Mouse (Mus musculus): Measurements from ENCODE around the gene Gm7029. TPM values are rescaled to one million over a fixed set of nuclear protein-coding genes. Genes with fewer than 3 reads are reported as not detected.

The Gm7029 gene
- total and polyA plus RNA-seq, 2 experiments = not detected

GRCm38 (mm10) chr17:33911813-33912414, 38.3 kb downstream of the Gm7029 start:
- TF ChIP-seq POLR2A (IDR thresholded peaks at IDR 0.05; ENCODE audit: extremely low read depth, insufficient read depth, low read length) (no peak), CTCF (IDR thresholded peaks at IDR 0.05; ENCODE audit: low read depth, low read length) (no peak)
- DNase-seq (ENCODE audit: extremely low read depth, low read depth, low spot score) = no peak
- H3K4me1 ChIP-seq (ENCODE audit: control insufficient read depth, insufficient read depth, low read length) = peaks cover 9% of the 10 kb centered on the region
- no peak overlapping the region for H3K27ac ChIP-seq (replicated peaks; ENCODE audit: insufficient read depth, low read depth, low read length)
- no peak overlapping the region for H3K4me3 ChIP-seq (ENCODE audit: insufficient read depth, low read depth, low read length)
- H3K27me3 ChIP-seq (ENCODE audit: control insufficient read depth, insufficient read depth, low read length) = no peaks in the 10 kb centered on the region
- peaks cover 23% of the 10 kb centered on the region for H3K79me2 ChIP-seq (ENCODE audit: control insufficient read depth, insufficient read depth, low read length)
- no peak overlapping the region for H3K9ac ChIP-seq (ENCODE audit: low read depth, low read length)
- H3K36me3 ChIP-seq (ENCODE audit: control insufficient read depth, insufficient read depth, low read length) = peaks cover 23% of the 10 kb centered on the region; the same call in 1 of the 2 replicates
- 77% methylated on average over 28 of the region's 28 CpGs for WGBS

- Histone ChIP-seq H3K4me3 (ENCODE audit: insufficient read depth, low read depth, low read length) (no peak overlapping the region), H3K36me3 (ENCODE audit: control insufficient read depth, insufficient read depth, low read length) (peaks cover 23% of the 10 kb centered on the region; the same call in 1 of the 2 replicates), H3K9ac (ENCODE audit: low read depth, low read length) (no peak overlapping the region), H3K4me1 (ENCODE audit: control insufficient read depth, insufficient read depth, low read length) (peaks cover 10% of the 10 kb centered on the region), H3K27ac (replicated peaks; ENCODE audit: insufficient read depth, low read depth, low read length) (no peak overlapping the region), H3K27me3 (ENCODE audit: control insufficient read depth, insufficient read depth, low read length) (no peaks in the 10 kb centered on the region), H3K79me2 (ENCODE audit: control insufficient read depth, insufficient read depth, low read length) (peaks cover 23% of the 10 kb centered on the region)
- no peak for DNase-seq (ENCODE audit: extremely low read depth, low read depth, low spot score)
- WGBS = 88% methylated on average over 10 of the region's 10 CpGs
- TF ChIP-seq CTCF (IDR thresholded peaks at IDR 0.05; ENCODE audit: low read depth, low read length) = no peak
- TF ChIP-seq POLR2A (IDR thresholded peaks at IDR 0.05; ENCODE audit: extremely low read depth, insufficient read depth, low read length) = no peak
Observed at GRCm38 (mm10) chr17:33913264-33913663, 39.6 kb downstream of the Gm7029 start.

- no peak overlapping the region for H3K27ac ChIP-seq (replicated peaks; ENCODE audit: insufficient read depth, low read depth, low read length)
- peaks cover 23% of the 10 kb centered on the region for H3K79me2 ChIP-seq (ENCODE audit: control insufficient read depth, insufficient read depth, low read length)
- TF ChIP-seq CTCF (IDR thresholded peaks at IDR 0.05; ENCODE audit: low read depth, low read length) (no peak), POLR2A (IDR thresholded peaks at IDR 0.05; ENCODE audit: extremely low read depth, insufficient read depth, low read length) (no peak)
- H3K4me3 ChIP-seq (ENCODE audit: insufficient read depth, low read depth, low read length) = no peak overlapping the region
- H3K9ac ChIP-seq (ENCODE audit: low read depth, low read length) = no peak overlapping the region
- peaks cover 14% of the 10 kb centered on the region for H3K4me1 ChIP-seq (ENCODE audit: control insufficient read depth, insufficient read depth, low read length)
- WGBS = 95% methylated on average over 8 of the region's 8 CpGs
- peaks cover 23% of the 10 kb centered on the region; the same call in 1 of the 2 replicates for H3K36me3 ChIP-seq (ENCODE audit: control insufficient read depth, insufficient read depth, low read length)
- no peaks in the 10 kb centered on the region for H3K27me3 ChIP-seq (ENCODE audit: control insufficient read depth, insufficient read depth, low read length)
- DNase-seq (ENCODE audit: extremely low read depth, low read depth, low spot score) = no peak
Observed at GRCm38 (mm10) chr17:33913905-33914304, 40.3 kb downstream of the Gm7029 start.

GRCm38 (mm10) chr17:33914969-33915391, 41.3 kb downstream of the Gm7029 start:
- Histone ChIP-seq H3K79me2 (ENCODE audit: control insufficient read depth, insufficient read depth, low read length) (peaks cover 23% of the 10 kb centered on the region), H3K27me3 (ENCODE audit: control insufficient read depth, insufficient read depth, low read length) (no peaks in the 10 kb centered on the region), H3K27ac (replicated peaks; ENCODE audit: insufficient read depth, low read depth, low read length) (no peak overlapping the region), H3K4me1 (ENCODE audit: control insufficient read depth, insufficient read depth, low read length) (peaks cover 15% of the 10 kb centered on the region), H3K9ac (ENCODE audit: low read depth, low read length) (no peak overlapping the region), H3K4me3 (ENCODE audit: insufficient read depth, low read depth, low read length) (no peak overlapping the region), H3K36me3 (ENCODE audit: control insufficient read depth, insufficient read depth, low read length) (peaks cover 23% of the 10 kb centered on the region; the same call in 1 of the 2 replicates)
- WGBS = 83% methylated on average over 13 of the region's 13 CpGs
- no peak for TF ChIP-seq POLR2A (IDR thresholded peaks at IDR 0.05; ENCODE audit: extremely low read depth, insufficient read depth, low read length)
- TF ChIP-seq CTCF (IDR thresholded peaks at IDR 0.05; ENCODE audit: low read depth, low read length) = no peak
- DNase-seq (ENCODE audit: extremely low read depth, low read depth, low spot score) = no peak

DNA sequence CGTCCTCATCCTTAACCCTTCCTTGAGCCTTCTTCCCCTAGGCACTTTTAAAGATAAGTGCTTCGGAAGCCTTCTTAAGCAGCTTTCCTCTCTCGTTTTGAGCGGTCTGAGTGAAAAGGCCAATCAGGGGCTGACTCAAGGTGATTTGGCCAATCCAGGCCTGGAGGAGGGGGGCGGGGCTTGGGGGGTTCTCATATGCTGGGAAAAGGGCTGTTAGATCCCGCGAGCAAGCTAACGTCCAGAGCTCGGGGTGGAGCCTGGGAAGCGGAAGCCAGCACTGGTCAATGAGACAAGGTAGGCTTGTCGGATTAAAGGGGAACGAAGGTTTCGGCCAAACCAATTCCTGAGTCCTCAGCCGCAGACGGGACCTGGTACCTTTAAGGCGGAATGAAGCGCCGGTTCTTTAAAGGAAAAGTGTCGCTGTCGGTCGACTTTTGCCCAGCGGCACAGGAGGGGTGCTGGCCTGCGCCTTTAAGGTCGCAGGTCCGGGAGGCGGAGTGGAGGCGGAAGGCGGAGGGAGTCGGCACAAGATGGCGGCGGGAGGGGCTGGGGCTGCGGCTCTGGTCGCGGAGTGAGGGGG, 42.1 kb downstream of the Gm7029 start, which contains the start of the genes Tapbp and Zbtb22:
TSS of gene Tapbp (plus strand) at position 229 of the 580 bp plus-strand sequence.
TSS of gene Zbtb22 (plus strand) at position 234 of the 580 bp plus-strand sequence.
- H3K27me3 ChIP-seq (ENCODE audit: control insufficient read depth, insufficient read depth, low read length) = no peaks in the 10 kb centered on the region
- peaks cover 23% of the 10 kb centered on the region; the same call in 1 of the 2 replicates for H3K36me3 ChIP-seq (ENCODE audit: control insufficient read depth, insufficient read depth, low read length)
- under 1% methylated on average over 33 of the region's 34 CpGs for WGBS
- peak within 1 kb of the TSS; percentile 22; the same call in 1 of the 2 replicates for H3K27ac ChIP-seq (replicated peaks; ENCODE audit: insufficient read depth, low read depth, low read length)
- 0 out of 2 replicates have a peak, but pooled peaks have one; percentile 9 for TF ChIP-seq POLR2A (IDR thresholded peaks at IDR 0.05; ENCODE audit: extremely low read depth, insufficient read depth, low read length)
- TF ChIP-seq CTCF (IDR thresholded peaks at IDR 0.05; ENCODE audit: low read depth, low read length) = no peak
- DNase-seq (ENCODE audit: extremely low read depth, low read depth, low spot score) = peak; percentile 98
- peaks cover 19% of the 10 kb centered on the region for H3K79me2 ChIP-seq (ENCODE audit: control insufficient read depth, insufficient read depth, low read length)
- peak within 1 kb of the TSS; percentile 53 for H3K4me3 ChIP-seq (ENCODE audit: insufficient read depth, low read depth, low read length)
- H3K4me1 ChIP-seq (ENCODE audit: control insufficient read depth, insufficient read depth, low read length) = peaks cover 11% of the 10 kb centered on the region
- H3K9ac ChIP-seq (ENCODE audit: low read depth, low read length) = peak within 1 kb of the TSS; percentile 62

Data from liver, adult 2 months (tissue).